Mouse (Mus musculus): ENCODE results near the gene Neo1.

- TF ChIP-seq CTCF (IDR thresholded peaks at IDR 0.05; ENCODE audit: insufficient read depth, low read length) (no peak), POLR2A (IDR thresholded peaks at IDR 0.05; ENCODE audit: borderline replicate concordance, extremely low read depth, low read depth, low read length) (no peak)
Observed at GRCm38 (mm10) chr9:59056281-59056680, 20.0 kb upstream of the Neo1 start.
